Mouse (Mus musculus): ENCODE results near the gene Lst1. TPM values are rescaled to one million over a fixed set of nuclear protein-coding genes. Genes with fewer than 3 reads are reported as not detected.
"Not testable (repeated sequence)": the region's sequence is repeated elsewhere in the genome, so short reads cannot be mapped to it uniquely, and the experiment has no call there.

Lst1 gene
- 6.8 and 8.9 TPM in 2 replicates for polyA plus RNA-seq (2015; fragmentation: Nextera tagmentation; extraction: Ambion mirVana)

DNA sequence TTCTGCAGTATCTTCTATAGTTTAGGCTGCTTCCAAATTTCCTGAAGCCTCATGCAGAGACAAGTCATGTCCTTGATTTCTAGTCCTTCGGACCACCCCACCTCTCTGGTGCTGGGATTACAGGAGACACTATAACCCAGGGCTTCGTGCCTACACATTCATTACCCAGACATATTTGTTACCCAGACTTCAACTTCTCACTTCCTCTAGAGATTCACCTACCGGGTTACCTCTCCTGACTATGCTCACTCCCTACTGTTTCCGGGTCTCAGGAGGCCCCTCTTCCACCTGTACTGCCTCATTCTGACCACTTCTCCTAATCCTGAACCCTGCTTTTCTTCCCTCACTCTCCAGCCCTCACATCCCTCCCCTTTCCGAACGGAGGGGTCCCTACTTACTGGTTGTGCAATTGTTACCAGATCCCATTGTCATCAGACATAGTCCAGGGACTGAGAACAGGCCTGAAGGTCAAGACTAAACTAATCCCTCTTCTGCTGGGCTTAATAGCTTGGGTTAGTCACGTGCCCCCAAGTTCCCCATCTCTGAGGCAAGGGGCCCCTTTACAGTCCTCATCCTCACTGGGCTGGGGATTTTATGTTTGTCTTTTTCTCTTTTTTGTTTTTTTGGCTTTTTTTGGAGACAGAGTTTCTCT, at the start of gene Lst1:
Gene Lst1 (minus strand): TSS at position 481 of the 652 bp plus-strand sequence.
- H3K9ac ChIP-seq = no peak within 1 kb of the TSS
- ATAC-seq (ENCODE audit: low FRiP score) = no peak
- no peaks in the 10 kb centered on the region for H3K36me3 ChIP-seq
- H3K9me3 ChIP-seq = no peaks in the 10 kb centered on the region
- no peak within 1 kb of the TSS for H3K4me2 ChIP-seq
- H3K4me3 ChIP-seq = no peak within 1 kb of the TSS
- H3K27me3 ChIP-seq = no peaks in the 10 kb centered on the region
- H3K27ac ChIP-seq = no peak within 1 kb of the TSS
- peaks cover 8% of the 10 kb centered on the region; the same call in 1 of the 2 replicates for H3K4me1 ChIP-seq (replicated peaks)
- WGBS = 81% methylated on average over 7 of the region's 7 CpGs

DNA sequence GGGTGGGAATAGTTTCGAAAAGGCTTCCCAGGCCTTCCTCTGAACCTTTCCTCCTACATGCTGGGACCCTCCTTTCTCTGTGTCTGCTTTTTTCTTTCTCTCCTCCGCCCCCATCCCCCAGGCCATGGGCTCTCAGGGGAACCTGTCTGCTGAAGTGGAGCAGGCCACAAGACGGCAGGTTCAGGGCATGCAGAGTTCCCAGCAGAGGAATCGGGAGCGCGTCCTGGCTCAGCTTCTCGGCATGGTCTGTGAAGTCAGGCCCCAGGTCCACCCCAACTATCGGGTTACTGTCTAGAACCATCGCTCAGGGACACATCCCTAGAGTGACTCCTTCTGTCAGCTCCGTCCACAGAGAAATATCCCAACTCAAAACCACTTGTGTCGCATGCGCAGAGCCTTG, 49.3 kb upstream of the Lst1 start:
- Histone ChIP-seq H3K4me1 (replicated peaks) (peaks cover 51% of the 10 kb centered on the region), H3K4me2 (peak overlapping the region; percentile 93), H3K9ac (peak overlapping the region; percentile 91), H3K9me3 (no peaks in the 10 kb centered on the region), H3K4me3 (peak overlapping the region; percentile 58; the same call in 1 of the 2 replicates), H3K27me3 (no peaks in the 10 kb centered on the region), H3K27ac (no peak overlapping the region), H3K36me3 (peaks cover 7% of the 10 kb centered on the region; the same call in 1 of the 2 replicates)
- ATAC-seq (ENCODE audit: low FRiP score) = no peak
- WGBS = 85% methylated on average over 12 of the region's 12 CpGs

DNA sequence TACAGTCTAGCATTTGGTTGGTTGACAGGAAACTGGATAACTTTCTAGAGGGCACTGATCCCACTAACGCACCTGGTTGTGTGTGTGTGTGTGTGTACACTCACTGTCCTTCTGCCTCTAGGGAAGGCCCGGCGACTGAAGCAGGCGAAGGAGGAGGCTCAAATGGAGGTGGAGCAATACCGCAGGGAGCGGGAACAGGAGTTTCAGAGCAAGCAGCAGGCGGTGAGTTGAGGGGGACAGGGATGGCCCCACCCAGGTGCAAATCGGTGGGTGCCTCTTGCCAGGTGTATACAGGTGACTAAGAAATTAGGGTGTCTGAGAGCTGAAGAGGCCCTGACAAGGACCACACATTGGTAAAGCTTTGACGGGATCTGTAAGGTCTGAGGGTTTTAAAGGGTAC, 48.8 kb upstream of the Lst1 start:
- Histone ChIP-seq H3K4me2 (peak overlapping the region; percentile 93), H3K9me3 (no peaks in the 10 kb centered on the region), H3K36me3 (peaks cover 7% of the 10 kb centered on the region; the same call in 1 of the 2 replicates), H3K9ac (peak overlapping the region; percentile 91), H3K27me3 (no peaks in the 10 kb centered on the region), H3K27ac (peak overlapping the region; percentile 96), H3K4me1 (replicated peaks) (peaks cover 56% of the 10 kb centered on the region), H3K4me3 (peak overlapping the region; percentile 58)
- 75% methylated on average over 9 of the region's 9 CpGs for WGBS
- ATAC-seq (ENCODE audit: low FRiP score) = no peak

DNA sequence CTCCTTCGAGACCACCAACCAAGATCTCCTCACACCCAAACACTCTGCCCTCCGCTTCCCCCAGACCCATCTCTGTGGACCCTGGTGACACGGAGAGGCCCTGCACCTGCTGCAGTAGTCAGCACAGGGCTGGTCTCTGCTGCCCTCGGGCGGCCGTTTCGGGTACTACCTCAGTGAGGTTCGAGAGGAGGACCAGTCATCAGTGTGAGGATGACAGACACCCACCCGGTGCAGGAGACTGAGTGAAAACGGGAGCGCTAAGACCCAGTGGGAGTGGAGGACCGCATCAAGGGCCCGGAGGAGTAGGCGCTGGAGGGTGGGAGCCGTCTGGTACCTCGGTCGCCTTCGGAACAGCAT, 48.1 kb upstream of the Lst1 start:
- peak; percentile 78 for ATAC-seq (ENCODE audit: low FRiP score)

DNA sequence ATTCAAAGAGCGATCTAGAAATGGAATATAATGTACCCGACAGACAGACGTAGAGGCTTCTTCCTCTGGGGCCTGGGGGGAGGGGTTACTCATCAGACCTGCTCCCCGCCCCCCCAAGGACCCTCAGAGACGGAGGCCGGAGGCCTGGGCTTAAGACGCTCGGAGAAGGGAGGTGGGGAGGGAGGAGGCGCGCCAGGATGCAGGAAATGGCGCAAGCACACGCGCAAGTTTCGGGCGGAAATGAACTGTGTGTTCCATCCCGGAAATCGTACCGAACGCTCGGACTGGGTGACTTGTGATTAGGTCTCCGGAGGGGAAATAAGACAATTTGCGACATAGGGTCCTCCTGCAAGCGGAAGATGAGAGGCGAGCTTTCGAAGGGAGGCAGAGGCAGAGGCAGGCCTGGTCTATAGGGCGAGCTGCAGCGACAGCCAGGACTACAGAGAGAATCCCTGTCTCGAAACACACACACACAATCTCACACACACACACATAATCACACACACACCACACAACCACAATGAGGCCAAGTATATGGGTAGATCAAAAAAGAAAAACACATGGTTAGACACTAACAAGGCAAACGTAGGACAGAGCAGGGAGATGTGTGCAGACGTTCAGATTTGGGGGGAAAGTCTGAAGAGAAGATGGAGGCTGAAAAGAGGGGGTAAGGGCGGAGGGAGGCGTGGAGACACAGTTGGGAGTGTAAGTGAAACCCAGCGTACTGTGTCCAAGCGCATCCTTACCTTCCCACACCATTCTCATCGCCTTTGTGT, 47.6 kb upstream of the Lst1 start, which contains the start of gene Nfkbil1:
Gene Nfkbil1 (minus strand): TSS at position 179 of the 776 bp plus-strand sequence.
- under 1% methylated on average over 35 of the region's 35 CpGs for WGBS
- Histone ChIP-seq H3K27me3 (no peaks in the 10 kb centered on the region), H3K9me3 (no peaks in the 10 kb centered on the region), H3K36me3 (peaks cover 12% of the 10 kb centered on the region), H3K27ac (peak within 1 kb of the TSS; percentile 96), H3K4me1 (replicated peaks) (peaks cover 63% of the 10 kb centered on the region), H3K4me3 (peak within 1 kb of the TSS; percentile 58), H3K9ac (peak within 1 kb of the TSS; percentile 91), H3K4me2 (peak within 1 kb of the TSS; percentile 93)
- ATAC-seq (ENCODE audit: low FRiP score) = peak; percentile 78

More for the DNA sequence above, 48.1 kb upstream of the Lst1 start:
- Histone ChIP-seq H3K27ac (peak overlapping the region; percentile 96), H3K4me1 (replicated peaks) (peaks cover 62% of the 10 kb centered on the region), H3K4me2 (peak overlapping the region; percentile 93), H3K4me3 (peak overlapping the region; percentile 58), H3K9me3 (no peaks in the 10 kb centered on the region), H3K9ac (peak overlapping the region; percentile 91), H3K27me3 (no peaks in the 10 kb centered on the region), H3K36me3 (peaks cover 7% of the 10 kb centered on the region)
- WGBS = under 1% methylated on average over 18 of the region's 18 CpGs

DNA sequence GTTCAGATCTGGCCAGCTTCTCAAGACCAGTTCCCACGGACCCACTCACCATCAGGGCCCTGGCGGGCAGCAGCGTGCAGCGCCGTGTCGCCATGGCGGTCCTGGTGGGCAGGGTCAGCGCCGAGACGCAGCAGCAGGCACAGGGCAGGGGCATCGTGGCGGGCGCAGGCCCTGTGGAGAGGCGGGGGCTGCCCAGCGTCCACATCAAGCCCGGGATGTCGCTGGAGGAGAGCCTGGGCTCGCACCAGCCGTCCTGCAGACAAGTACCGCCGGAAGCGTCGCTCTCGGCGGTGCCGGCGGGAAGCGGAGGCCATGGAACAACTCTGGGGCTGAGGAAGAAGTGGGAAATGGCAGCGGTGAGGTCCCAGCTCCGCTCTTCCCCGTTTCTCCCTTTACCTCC, 46.7 kb upstream of the Lst1 start:
- peak overlapping the region; percentile 58 for H3K4me3 ChIP-seq
- H3K4me2 ChIP-seq = peak overlapping the region; percentile 93
- ATAC-seq (ENCODE audit: low FRiP score) = no peak
- H3K9me3 ChIP-seq = no peaks in the 10 kb centered on the region
- peak overlapping the region; percentile 96 for H3K27ac ChIP-seq
- peaks cover 18% of the 10 kb centered on the region for H3K36me3 ChIP-seq
- 7% methylated on average over 31 of the region's 31 CpGs for WGBS
- H3K9ac ChIP-seq = peak overlapping the region; percentile 91
- peaks cover 54% of the 10 kb centered on the region for H3K4me1 ChIP-seq (replicated peaks)
- H3K27me3 ChIP-seq = no peaks in the 10 kb centered on the region

DNA sequence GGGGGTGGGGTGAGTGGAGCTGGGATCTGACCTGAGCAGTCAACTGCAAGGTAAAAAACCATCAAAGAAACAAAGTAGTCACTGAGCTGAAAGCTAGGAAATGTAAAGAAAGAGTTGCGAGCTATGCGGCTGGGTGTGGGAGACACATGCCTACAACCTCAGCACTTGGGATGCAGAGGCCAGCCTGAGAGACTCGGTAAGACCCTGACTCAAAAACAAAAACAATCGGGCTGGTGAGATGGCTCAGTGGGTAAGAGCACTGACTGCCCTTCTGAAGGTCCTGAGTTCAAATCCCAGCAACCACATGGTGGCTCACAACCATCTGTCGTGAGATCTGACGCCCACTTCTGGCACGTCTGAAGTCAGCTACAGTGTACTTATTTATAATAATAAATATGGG, 45.9 kb upstream of the Lst1 start:
- ATAC-seq (ENCODE audit: low FRiP score); H3K9ac ChIP-seq; H3K27me3 ChIP-seq; H3K27ac ChIP-seq; H3K9me3 ChIP-seq: not testable (repeated sequence)
- peak overlapping the region; percentile 93 for H3K4me2 ChIP-seq
- WGBS = 88% methylated on average over 7 of the region's 7 CpGs
- H3K4me1 ChIP-seq (replicated peaks) = peaks cover 52% of the 10 kb centered on the region
- H3K4me3 ChIP-seq = peak overlapping the region; percentile 58; the same call in 1 of the 2 replicates
- peaks cover 26% of the 10 kb centered on the region for H3K36me3 ChIP-seq

DNA sequence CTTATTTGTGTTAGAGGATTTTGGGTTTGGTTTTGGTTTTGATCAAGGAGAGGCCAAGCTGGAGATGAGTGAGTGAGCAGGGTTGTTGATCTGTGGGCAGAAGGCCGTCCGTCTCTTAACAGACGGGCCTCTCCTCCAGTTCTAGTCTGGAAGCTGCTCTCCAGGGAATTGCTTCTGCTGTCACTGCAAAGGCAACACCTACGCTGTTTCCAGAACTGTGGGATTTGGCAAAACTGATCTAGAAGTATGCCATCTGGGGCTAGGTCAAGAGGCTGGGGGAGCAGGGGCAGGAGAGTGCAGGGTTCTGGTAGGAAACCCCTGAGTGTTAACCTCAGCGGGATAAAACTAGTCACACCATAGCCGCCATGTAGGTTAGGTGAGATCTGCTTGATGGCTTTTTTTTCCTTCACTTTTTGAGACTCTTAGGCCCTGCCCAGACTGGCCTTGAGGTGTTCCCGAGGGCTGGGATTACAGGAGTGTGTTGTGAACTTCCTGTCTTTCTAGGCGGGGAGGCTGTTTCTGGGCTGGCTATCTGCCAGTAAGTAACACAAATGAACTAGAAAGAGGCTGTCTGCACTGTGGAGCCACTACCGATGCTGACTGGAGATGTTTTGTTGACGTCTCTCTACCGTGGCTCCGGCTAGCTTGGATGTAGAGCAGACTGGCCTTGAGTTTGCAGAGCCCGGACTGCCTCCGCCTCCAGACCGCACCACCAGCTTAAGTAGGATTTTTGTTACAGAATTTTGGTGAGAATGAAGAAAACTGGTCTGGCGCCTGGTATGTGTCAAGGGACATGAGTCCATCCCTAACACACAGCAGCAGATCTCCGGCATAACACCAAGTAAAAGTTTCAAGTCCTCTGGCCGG, 45.1 kb upstream of the Lst1 start, which contains the start of gene Atp6v1g2:
Gene Atp6v1g2 (plus strand): TSS at position 547 of the 867 bp plus-strand sequence.
- ATAC-seq (ENCODE audit: low FRiP score) = no peak
- 80% methylated on average over 18 of the region's 18 CpGs for whole genome bisulfite sequencing
- no peaks in the 10 kb centered on the region for H3K9me3 ChIP-seq
- H3K4me1 ChIP-seq (replicated peaks) = peaks cover 52% of the 10 kb centered on the region
- no peaks in the 10 kb centered on the region for H3K27me3 ChIP-seq
- H3K4me3 ChIP-seq = peak within 1 kb of the TSS; percentile 58
- peak within 1 kb of the TSS; percentile 93 for H3K4me2 ChIP-seq
- peaks cover 33% of the 10 kb centered on the region for H3K36me3 ChIP-seq
- peak within 1 kb of the TSS; percentile 91 for H3K9ac ChIP-seq
- peak within 1 kb of the TSS; percentile 10; the same call in 1 of the 2 replicates for H3K27ac ChIP-seq

DNA sequence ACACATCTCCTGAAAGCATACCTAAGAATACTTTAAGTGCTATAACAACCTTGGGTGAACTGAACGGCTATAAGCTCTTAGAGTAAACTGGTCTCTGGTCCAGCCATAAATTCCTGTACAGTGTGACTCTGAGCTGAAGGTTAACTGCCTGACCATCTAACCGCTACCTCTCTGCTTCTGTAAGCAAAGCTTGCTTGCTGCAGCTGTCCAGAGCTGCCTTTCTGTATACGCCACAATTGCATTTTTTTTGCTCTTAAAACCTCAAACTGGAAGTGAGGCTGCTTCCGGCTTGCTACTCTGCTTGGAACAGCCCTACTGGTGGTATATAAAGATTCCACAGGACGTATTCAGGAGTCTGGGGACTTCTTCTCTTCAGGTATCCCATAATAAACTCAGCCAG, 44.4 kb upstream of the Lst1 start:
- Histone ChIP-seq H3K27me3 (no peaks in the 10 kb centered on the region), H3K4me2 (no peak overlapping the region), H3K36me3 (peaks cover 40% of the 10 kb centered on the region), H3K4me1 (replicated peaks) (peaks cover 52% of the 10 kb centered on the region), H3K4me3 (no peak overlapping the region), H3K27ac (no peak overlapping the region; the same call in 1 of the 2 replicates), H3K9ac (no peak overlapping the region), H3K9me3 (no peaks in the 10 kb centered on the region)
- no peak for ATAC-seq (ENCODE audit: low FRiP score)
- WGBS = 91% methylated on average over 5 of the region's 5 CpGs

DNA sequence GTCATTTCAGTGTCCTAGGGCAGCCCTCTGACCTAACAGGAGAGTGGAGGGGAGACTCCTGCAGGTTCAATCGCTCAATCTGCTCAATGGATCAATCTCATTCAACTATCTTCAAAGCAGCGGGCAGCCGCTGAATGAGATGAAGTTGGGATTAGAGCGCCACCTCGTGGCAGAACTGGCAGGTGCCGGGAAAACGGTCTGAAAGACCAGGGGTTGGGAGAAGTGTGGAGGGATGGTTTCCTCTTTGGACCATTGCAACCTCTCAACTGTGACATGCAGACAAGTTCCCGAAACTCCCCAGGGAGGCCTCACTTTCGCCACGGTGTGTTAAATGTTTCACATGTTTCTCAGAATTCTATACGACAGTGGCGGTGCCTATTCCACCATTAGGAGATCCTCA, 43.8 kb upstream of the Lst1 start:
- 12% methylated on average over 12 of the region's 12 CpGs for WGBS

DNA sequence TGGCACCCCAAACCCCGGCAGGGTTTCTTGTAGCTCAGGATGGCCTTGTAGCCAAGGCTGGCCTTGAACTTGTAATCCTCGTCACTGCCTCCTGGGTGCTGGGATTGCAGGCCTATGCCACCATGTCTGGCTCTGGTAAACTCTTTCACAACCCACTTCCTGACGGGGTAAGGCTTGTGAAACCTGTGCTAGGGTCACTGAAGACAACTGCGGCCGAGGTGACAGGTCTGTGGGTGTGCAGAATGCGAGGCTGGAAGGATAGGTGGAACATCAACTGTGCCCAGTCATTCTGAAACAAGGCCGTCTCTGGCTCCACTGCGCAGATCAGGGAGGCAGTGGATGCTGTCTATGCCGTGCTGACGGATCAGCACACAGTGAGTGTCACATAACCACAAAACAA, 42.8 kb upstream of the Lst1 start:
- peaks cover 51% of the 10 kb centered on the region for H3K36me3 ChIP-seq
- no peak for ATAC-seq (ENCODE audit: low FRiP score)

More for the DNA sequence above, 43.8 kb upstream of the Lst1 start:
- Histone ChIP-seq H3K4me3 (no peak overlapping the region), H3K9ac (peak overlapping the region; percentile 59), H3K4me2 (peak overlapping the region; percentile 33; the same call in 1 of the 2 replicates), H3K36me3 (peaks cover 46% of the 10 kb centered on the region), H3K4me1 (replicated peaks) (peaks cover 47% of the 10 kb centered on the region), H3K27me3 (no peaks in the 10 kb centered on the region), H3K9me3 (no peaks in the 10 kb centered on the region), H3K27ac (no peak overlapping the region)
- ATAC-seq (ENCODE audit: low FRiP score) = no peak

More for the DNA sequence above, 42.8 kb upstream of the Lst1 start:
- Histone ChIP-seq H3K4me1 (replicated peaks) (peaks cover 40% of the 10 kb centered on the region), H3K27me3 (no peaks in the 10 kb centered on the region), H3K27ac (no peak overlapping the region), H3K4me2 (no peak overlapping the region), H3K9me3 (no peaks in the 10 kb centered on the region), H3K4me3 (no peak overlapping the region), H3K9ac (peak overlapping the region; percentile 59; the same call in 1 of the 2 replicates)
- WGBS = 94% methylated on average over 10 of the region's 10 CpGs
